Mouse (Mus musculus) kidney, postnatal 25 days (tissue): Measurements from ENCODE around the gene Dhrs3.

Source experiments
- DNase-seq, 2 experiments: peaks; one replicate each; pipeline ENCODE4 v3.0.0; 2021; ENCODE audit warnings: mixed read lengths in 2 of 2

Gene Dhrs3

DNA sequence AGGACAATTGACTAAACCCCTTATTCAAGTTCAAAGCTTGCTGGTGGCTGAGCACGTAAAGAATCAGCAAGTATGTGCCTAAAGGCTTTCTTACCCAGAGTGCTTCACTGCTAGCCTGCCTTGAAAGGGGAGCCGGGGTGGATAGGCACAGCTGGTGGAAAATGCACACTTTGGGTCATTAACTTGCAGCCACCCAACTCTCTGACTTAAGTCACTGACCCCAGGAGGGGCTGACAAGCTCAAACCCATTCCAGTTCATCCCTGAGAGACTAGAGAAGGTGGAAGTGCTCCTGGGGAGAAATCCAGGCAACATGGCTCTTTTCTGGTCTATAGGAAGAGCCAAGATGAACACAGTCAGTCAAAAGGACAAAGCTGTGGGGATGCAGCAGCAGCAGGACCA is 82.9 kb downstream of the Dhrs3 start:
- no peak for DNase-seq

DNA sequence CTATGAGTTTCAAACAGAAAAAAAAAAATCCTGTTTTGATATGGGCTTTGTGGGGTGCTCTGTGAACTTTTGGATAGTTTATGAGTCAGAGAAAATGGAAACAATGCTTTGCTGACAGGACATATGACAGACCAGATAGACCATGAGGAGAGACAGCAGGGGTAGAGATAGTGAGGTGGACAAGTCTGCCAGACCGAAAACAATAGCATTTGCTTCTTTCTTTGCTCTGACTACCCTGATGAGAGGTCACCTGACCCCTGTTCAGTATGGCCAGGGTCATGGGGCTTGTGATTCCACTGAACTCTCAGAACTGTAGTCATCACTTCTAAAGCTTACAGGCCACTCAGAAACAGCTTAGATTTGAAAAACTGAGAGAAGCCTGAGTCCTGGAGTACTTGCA is 84.4 kb downstream of the Dhrs3 start:
- no peak for DNase-seq
